Mouse (Mus musculus) heart, adult 9 months (tissue): ENCODE measurements at regions not wholly inside any gene's neighbourhood (a gene's known extent, or its start where the extent isn't known, plus 50 kb on each side); places are given as distances from the start of the nearest gene placed in this dataset.

Experiments used
- DNase-seq, 2 experiments: peaks; one replicate each; pipeline ENCODE4 v3.0.0; 2022; ENCODE audit warnings: low spot score in 2 of 2

GRCm38 (mm10) chrX:21828975-21829374 is 84.1 kb upstream of the Gm28269 start:
- peak in 1 of 2 experiments; percentile 12 for DNase-seq

- no peak for DNase-seq
Observed at GRCm38 (mm10) chrX:21809212-21809611, 64.3 kb upstream of the Gm28269 start.

- no peak for DNase-seq
Observed at GRCm38 (mm10) chrX:21801834-21802233, 56.9 kb upstream of the Gm28269 start.
